Mouse (Mus musculus) erythroblast, embryonic 14.5 days (primary cell): Measurements from ENCODE around the gene Ciita.

Experiments
- GATA1 ChIP-seq: IDR thresholded peaks from 2 replicates; pipeline ENCODE4 v1.6.1; 2012; ENCODE audit warnings: low read length, inconsistent platforms, mixed read lengths
- TAL1 ChIP-seq: IDR thresholded peaks from 3 replicates; pipeline ENCODE4 v1.6.1; 2012; ENCODE audit warnings: low read length, inconsistent platforms, mixed read lengths

DNA sequence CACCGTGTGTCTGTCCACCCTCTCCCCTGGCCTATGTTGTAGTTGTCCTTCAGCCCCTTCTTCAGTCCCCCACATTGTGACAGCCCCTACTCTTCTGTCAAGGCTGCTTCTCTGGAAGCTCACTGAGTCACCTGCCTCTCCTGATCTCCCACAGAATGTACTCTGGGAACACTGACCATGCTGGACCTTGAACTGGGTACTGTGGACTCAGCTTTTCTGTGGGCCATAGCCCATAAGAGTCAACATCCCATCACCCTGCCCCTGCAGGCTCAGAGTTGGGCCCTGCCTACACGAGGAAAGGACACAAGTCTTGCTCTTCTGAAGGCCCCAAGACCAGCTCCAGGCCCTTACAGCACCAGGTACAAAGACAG lies 45.7 kb downstream of the Ciita start:
- TF ChIP-seq TAL1: no peak
- no peak for TF ChIP-seq GATA1
